Mouse (Mus musculus): ENCODE measurements around the gene Gm49425. TPM values are rescaled to one million over a fixed set of nuclear protein-coding genes. Genes with fewer than 3 reads are reported as not detected.

The Gm49425 gene
- polyA plus RNA-seq, 1 experiment from 2014 or later: not detected

DNA sequence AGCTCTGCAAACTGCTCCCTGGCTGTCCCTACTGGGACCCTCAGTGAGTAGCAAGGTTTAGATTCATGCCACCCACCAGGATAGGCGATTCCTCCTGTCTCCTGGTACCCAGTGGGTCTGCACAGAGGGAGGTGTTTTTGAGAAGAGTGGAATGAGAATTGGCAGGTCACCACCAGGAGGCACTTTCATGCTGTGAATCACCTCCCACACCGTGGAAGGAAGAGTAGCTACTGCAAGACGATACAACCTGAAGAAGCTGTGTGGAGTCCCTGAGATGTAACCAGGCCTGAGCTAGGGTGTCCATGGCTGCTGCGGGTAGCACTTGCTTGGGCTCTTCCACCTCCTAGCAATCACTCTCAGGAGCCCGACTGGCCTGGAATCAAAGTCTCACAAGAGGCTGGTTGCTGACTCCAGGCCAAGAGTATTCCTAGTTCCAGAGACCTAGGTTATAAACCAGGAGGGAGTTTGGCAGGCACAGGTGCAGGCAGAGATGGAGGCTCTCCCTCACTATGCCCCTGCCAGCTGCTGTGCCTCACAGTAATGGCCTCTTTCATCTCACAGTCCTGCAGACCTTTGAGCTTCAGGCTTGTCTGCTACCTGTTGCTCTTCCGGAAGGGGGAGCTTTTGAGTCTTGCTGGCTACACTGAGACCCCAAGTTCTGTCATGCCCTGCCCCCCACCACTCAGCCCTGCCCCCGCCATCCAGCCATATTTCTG is 21.0 kb upstream of the Gm49425 start:
- Histone ChIP-seq H3K27me3 (ENCODE audit: control insufficient read depth, insufficient read depth, low read length) (peaks cover 15% of the 10 kb centered on the region), H3K27ac (ENCODE audit: low read depth, low read length) (no peak overlapping the region), H3K36me3 (ENCODE audit: control insufficient read depth, insufficient read depth, low read length) (no peaks in the 10 kb centered on the region), H3K4me2 (no peak overlapping the region), H3K9me3 (replicated peaks; ENCODE audit: control insufficient read depth, low read length) (no peaks in the 10 kb centered on the region), H3K9ac (ENCODE audit: low read depth, low read length) (no peak overlapping the region), H3K4me3 (ENCODE audit: low read depth, low read length) (no peak overlapping the region), H3K4me1 (ENCODE audit: control insufficient read depth, insufficient read depth, low read length) (no peaks in the 10 kb centered on the region)
- WGBS (ENCODE audit: insufficient replicate concordance): 41% methylated on average over 7 of the region's 7 CpGs
- no peak for ATAC-seq (replicated peaks; ENCODE audit: insufficient number of reproducible peaks, low FRiP score, low TSS enrichment)

DNA sequence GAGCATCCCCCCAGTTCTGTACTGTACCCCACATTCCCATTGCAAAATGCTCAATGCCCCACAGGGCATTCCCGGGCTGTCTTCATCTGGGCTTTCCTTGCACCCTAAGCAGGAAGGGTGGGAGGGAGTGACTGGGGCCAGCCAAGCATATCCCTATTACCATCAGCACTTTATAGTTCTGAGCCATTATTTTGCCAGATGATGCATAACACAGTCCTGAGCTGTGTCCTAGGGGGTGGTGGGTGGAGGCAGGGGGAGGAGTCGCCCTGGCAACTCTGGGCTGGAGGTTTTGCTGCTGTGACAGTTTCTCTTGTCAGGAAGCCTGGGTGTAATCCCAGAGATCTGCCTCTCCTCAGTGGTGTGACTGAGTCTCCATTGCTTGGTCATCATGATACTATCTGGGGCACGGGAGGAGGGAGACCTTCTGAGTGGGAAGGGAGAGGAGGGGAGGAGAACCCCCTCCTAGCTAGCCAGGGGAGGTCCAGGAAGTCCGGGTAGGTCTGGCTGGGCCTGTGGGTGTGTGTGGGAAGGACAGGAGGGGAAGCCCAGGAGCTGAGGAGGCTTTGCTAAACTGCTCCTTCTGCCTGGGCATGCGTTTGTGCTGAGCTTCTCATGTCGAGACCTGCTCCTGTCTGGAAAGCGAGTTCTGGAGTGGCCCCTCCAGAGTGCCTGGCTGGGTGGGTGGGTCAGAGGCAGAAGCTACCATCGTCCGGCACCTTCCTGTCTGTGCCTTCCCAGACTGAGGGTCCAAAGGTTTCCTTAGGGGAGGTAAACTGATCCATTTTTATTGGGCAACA is 19.2 kb upstream of the Gm49425 start:
- no peaks in the 10 kb centered on the region for H3K9me3 ChIP-seq (replicated peaks; ENCODE audit: control insufficient read depth, low read length)
- no peak overlapping the region for H3K4me2 ChIP-seq
- H3K4me1 ChIP-seq (ENCODE audit: control insufficient read depth, insufficient read depth, low read length): no peaks in the 10 kb centered on the region
- no peak for ATAC-seq (replicated peaks; ENCODE audit: insufficient number of reproducible peaks, low FRiP score, low TSS enrichment)
- no peak overlapping the region for H3K4me3 ChIP-seq (ENCODE audit: low read depth, low read length)
- no peaks in the 10 kb centered on the region for H3K36me3 ChIP-seq (ENCODE audit: control insufficient read depth, insufficient read depth, low read length)
- H3K9ac ChIP-seq (ENCODE audit: low read depth, low read length): no peak overlapping the region
- H3K27ac ChIP-seq (ENCODE audit: low read depth, low read length): no peak overlapping the region
- peaks cover 7% of the 10 kb centered on the region; the same call in 1 of the 2 replicates for H3K27me3 ChIP-seq (ENCODE audit: control insufficient read depth, insufficient read depth, low read length)
- WGBS (ENCODE audit: insufficient replicate concordance): 56% methylated on average over 9 of the region's 9 CpGs

DNA sequence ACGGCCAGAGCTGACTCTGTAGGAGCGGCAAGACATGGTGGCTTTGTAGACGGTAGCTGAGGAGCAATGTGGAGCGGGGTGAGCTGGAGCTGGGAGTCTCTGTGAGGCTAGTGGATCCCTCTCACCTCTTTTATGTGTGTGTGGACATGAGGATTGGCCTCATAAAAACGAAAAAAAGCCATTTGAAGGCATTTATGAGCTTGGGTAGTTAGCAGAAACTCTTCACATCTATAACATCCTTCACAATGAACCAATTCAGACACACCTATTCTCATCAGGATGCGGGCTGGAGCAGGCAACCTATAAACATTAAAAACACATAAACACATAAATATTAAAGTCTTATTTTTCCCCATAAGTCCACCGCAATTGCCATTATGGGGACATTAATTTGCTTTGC is 15.7 kb upstream of the Gm49425 start, which contains the start of gene Krt84:
Gene Krt84 (minus strand): TSS at position 101 of the 400 bp plus-strand sequence.
- no peak within 1 kb of the TSS for H3K9ac ChIP-seq (ENCODE audit: low read depth, low read length)
- H3K4me1 ChIP-seq (ENCODE audit: control insufficient read depth, insufficient read depth, low read length): no peaks in the 10 kb centered on the region
- WGBS (ENCODE audit: insufficient replicate concordance): 77% methylated on average over 7 of the region's 7 CpGs
- no peak for ATAC-seq (replicated peaks; ENCODE audit: insufficient number of reproducible peaks, low FRiP score, low TSS enrichment)
- no peaks in the 10 kb centered on the region for H3K9me3 ChIP-seq (replicated peaks; ENCODE audit: control insufficient read depth, low read length)
- no peak within 1 kb of the TSS for H3K27ac ChIP-seq (ENCODE audit: low read depth, low read length)
- no peak within 1 kb of the TSS for H3K4me3 ChIP-seq (ENCODE audit: low read depth, low read length)
- H3K27me3 ChIP-seq (ENCODE audit: control insufficient read depth, insufficient read depth, low read length): peaks cover 7% of the 10 kb centered on the region; the same call in 1 of the 2 replicates
- no peaks in the 10 kb centered on the region for H3K36me3 ChIP-seq (ENCODE audit: control insufficient read depth, insufficient read depth, low read length)
- no peak within 1 kb of the TSS for H3K4me2 ChIP-seq

DNA sequence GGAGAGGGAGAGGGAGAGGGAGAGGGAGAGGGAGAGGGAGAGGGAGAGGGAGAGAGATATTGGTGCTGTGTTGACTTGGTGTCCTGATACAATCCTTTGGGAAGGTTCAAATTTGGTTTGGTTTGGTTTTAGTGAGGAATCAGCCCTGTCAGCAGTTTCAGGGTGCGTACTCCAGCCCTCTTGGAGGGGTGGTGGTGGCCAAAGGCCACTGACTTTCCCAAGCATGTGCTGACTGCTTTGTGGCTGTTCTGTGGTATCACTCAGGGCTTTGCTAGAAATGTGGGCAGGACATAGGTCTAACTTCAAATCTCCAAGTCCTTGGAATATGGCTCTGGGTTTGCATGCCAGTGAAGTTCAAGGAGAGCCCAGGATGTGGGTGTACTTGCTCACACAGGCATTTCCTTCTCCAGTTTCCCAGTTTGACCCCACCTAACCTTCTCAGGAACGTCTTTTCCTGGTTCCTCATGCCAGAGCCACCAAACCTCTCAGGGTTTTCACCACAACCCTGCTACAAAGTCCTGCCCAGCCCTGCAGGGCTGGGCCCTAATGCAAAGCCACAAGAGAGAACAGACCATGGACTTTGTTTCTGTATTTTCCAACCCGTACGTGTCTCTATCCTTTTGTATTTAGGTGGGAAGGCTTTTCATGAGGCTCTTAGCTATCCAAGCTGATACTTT is 5.6 kb upstream of the Gm49425 start:
- ATAC-seq (replicated peaks; ENCODE audit: insufficient number of reproducible peaks, low FRiP score, low TSS enrichment): no peak
- Histone ChIP-seq H3K9ac (ENCODE audit: low read depth, low read length) (no peak overlapping the region), H3K4me3 (ENCODE audit: low read depth, low read length) (no peak overlapping the region), H3K4me2 (no peak overlapping the region), H3K36me3 (ENCODE audit: control insufficient read depth, insufficient read depth, low read length) (no peaks in the 10 kb centered on the region), H3K27me3 (ENCODE audit: control insufficient read depth, insufficient read depth, low read length) (peaks cover 23% of the 10 kb centered on the region), H3K9me3 (replicated peaks; ENCODE audit: control insufficient read depth, low read length) (no peaks in the 10 kb centered on the region), H3K4me1 (ENCODE audit: control insufficient read depth, insufficient read depth, low read length) (no peaks in the 10 kb centered on the region), H3K27ac (ENCODE audit: low read depth, low read length) (no peak overlapping the region)
- WGBS (ENCODE audit: insufficient replicate concordance): 67% methylated on average over 4 of the region's 4 CpGs

DNA sequence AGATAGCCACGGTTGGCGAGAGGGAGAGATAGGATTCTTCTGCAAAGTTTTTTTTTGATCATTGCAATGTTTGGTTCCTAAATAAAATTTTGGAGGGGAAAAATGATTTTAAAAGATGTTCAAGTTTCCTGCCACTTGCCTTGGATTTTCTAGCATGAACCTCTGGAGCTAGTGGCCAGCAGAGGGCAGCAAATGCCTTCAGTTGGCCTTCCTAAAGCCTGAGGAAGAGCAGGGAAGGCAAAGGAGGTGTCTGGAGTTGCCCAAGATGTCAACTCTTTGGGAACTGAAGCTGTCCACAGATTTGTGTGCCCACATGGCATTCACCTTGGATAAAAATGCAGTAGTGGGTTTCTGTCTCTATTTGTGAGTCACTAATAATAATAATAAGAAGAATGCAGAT is 2.7 kb upstream of the Gm49425 start:
- Histone ChIP-seq H3K4me1 (ENCODE audit: control insufficient read depth, insufficient read depth, low read length) (no peaks in the 10 kb centered on the region), H3K27ac (ENCODE audit: low read depth, low read length) (no peak overlapping the region), H3K9ac (ENCODE audit: low read depth, low read length) (no peak overlapping the region), H3K36me3 (ENCODE audit: control insufficient read depth, insufficient read depth, low read length) (no peaks in the 10 kb centered on the region), H3K4me2 (no peak overlapping the region), H3K4me3 (ENCODE audit: low read depth, low read length) (no peak overlapping the region), H3K27me3 (ENCODE audit: control insufficient read depth, insufficient read depth, low read length) (peaks cover 19% of the 10 kb centered on the region), H3K9me3 (replicated peaks; ENCODE audit: control insufficient read depth, low read length) (no peaks in the 10 kb centered on the region)
- ATAC-seq (replicated peaks; ENCODE audit: insufficient number of reproducible peaks, low FRiP score, low TSS enrichment): no peak
- WGBS (ENCODE audit: insufficient replicate concordance): 13% methylated on average over 2 of the region's 2 CpGs

DNA sequence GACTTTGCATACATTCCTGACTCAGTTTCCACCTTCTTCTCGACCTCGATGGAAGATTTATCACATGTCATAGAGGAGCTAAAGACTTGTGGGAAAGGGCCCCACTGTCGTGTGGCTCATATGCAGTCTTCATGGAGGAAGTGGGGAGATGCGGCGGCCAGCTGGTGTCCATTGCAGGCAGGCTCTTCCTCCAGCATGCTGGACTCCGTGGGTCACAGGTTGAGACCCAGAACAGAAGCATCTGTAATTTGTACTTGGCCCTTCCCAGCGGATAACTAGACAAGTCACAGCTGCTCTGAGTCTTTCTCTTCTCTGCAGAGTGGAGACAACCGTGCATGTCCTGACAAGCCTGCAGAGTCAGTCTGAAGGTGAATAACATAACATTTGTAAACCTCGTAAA is 8.8 kb downstream of the Gm49425 start:
- H3K27me3 ChIP-seq (ENCODE audit: control insufficient read depth, insufficient read depth, low read length): no peaks in the 10 kb centered on the region
- no peak overlapping the region for H3K27ac ChIP-seq (ENCODE audit: low read depth, low read length)
- H3K9me3 ChIP-seq (replicated peaks; ENCODE audit: control insufficient read depth, low read length): no peaks in the 10 kb centered on the region
- H3K4me1 ChIP-seq (ENCODE audit: control insufficient read depth, insufficient read depth, low read length): no peaks in the 10 kb centered on the region
- no peaks in the 10 kb centered on the region for H3K36me3 ChIP-seq (ENCODE audit: control insufficient read depth, insufficient read depth, low read length)
- no peak overlapping the region for H3K4me3 ChIP-seq (ENCODE audit: low read depth, low read length)
- H3K4me2 ChIP-seq: no peak overlapping the region
- H3K9ac ChIP-seq (ENCODE audit: low read depth, low read length): no peak overlapping the region
- no peak for ATAC-seq (replicated peaks; ENCODE audit: insufficient number of reproducible peaks, low FRiP score, low TSS enrichment)
- WGBS (ENCODE audit: insufficient replicate concordance): 72% methylated on average over 9 of the region's 9 CpGs

DNA sequence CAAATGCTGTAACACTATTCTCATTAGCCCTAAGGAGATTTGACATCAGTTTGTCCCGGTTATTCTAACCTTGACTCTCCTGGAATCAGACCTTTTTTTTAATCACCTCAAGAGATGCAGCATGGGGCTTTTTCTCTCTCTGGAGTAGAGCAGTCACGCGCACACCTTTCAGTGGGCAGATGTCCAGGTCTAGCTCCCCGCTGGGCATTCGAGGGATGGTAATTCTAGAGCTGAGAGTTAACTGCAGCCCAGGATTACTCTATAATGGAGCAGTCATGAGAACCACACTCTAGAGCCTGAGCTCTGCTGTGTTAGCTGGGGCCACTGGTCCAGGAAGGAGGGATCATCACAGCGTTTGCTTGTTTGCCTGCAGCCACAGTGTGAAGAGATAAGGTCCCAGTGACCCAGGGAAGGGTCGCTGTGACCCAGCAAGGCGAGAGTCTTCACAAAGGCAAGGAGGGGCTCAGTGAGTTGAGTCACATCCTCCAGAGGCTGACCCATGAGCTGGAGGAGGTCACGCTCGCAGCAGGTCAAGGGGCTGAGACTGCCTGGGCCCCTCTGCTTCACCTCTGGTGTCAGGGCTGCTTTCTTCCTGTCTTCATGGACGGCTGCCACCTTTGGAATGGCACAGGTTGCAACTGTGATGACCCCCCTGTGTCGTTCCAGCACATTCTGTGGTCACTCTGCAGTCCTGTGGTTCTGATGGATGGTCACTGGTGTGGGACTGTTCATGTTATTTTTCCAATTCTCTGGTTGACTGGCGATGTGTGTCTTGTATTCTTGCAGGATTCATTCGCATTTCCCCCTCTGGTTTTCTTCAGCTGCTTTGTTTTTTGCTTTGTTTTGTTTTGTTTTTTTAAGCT is 9.9 kb downstream of the Gm49425 start:
- no peaks in the 10 kb centered on the region for H3K27me3 ChIP-seq (ENCODE audit: control insufficient read depth, insufficient read depth, low read length)
- 42% methylated on average over 14 of the region's 14 CpGs for WGBS (ENCODE audit: insufficient replicate concordance)
- H3K4me3 ChIP-seq (ENCODE audit: low read depth, low read length): no peak overlapping the region

DNA sequence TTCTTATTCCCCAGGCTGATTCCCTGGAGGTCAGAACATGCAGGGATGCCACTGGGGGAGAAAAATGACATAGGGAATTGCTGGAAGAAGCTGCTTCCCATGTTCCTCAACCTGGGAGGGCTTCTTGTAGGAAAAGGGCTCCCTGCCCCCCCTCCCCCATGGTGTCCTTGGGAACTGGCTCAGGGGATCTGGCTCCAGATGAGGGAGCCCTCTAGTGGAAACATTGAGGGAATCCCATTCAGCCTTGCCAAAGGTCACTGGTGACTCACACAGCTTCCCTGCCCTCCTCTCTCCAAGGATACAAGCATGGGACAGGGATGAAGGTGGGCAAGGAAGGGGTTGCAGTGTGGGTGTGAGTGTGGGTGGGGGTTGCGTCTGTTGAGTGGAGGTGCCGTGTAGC is 19.9 kb downstream of the Gm49425 start:
- Histone ChIP-seq H3K36me3 (ENCODE audit: control insufficient read depth, insufficient read depth, low read length) (no peaks in the 10 kb centered on the region), H3K4me2 (no peak overlapping the region), H3K4me1 (ENCODE audit: control insufficient read depth, insufficient read depth, low read length) (0 out of 2 replicates have a peak, but pooled peaks cover 3% of the 10 kb centered on the region), H3K27ac (ENCODE audit: low read depth, low read length) (no peak overlapping the region), H3K4me3 (ENCODE audit: low read depth, low read length) (no peak overlapping the region), H3K27me3 (ENCODE audit: control insufficient read depth, insufficient read depth, low read length) (0 out of 2 replicates have a peak, but pooled peaks cover 6% of the 10 kb centered on the region), H3K9ac (ENCODE audit: low read depth, low read length) (no peak overlapping the region), H3K9me3 (replicated peaks; ENCODE audit: control insufficient read depth, low read length) (no peaks in the 10 kb centered on the region)
- 63% methylated on average over 2 of the region's 2 CpGs for WGBS (ENCODE audit: insufficient replicate concordance)
- ATAC-seq (replicated peaks; ENCODE audit: insufficient number of reproducible peaks, low FRiP score, low TSS enrichment): no peak

More for the DNA sequence above, 9.9 kb downstream of the Gm49425 start:
- no peak for ATAC-seq (replicated peaks; ENCODE audit: insufficient number of reproducible peaks, low FRiP score, low TSS enrichment)
- Histone ChIP-seq H3K27ac (ENCODE audit: low read depth, low read length) (no peak overlapping the region), H3K4me2 (no peak overlapping the region), H3K9me3 (replicated peaks; ENCODE audit: control insufficient read depth, low read length) (no peaks in the 10 kb centered on the region), H3K9ac (ENCODE audit: low read depth, low read length) (no peak overlapping the region), H3K4me1 (ENCODE audit: control insufficient read depth, insufficient read depth, low read length) (no peaks in the 10 kb centered on the region), H3K36me3 (ENCODE audit: control insufficient read depth, insufficient read depth, low read length) (no peaks in the 10 kb centered on the region)

All from heart, embryonic 11.5 days (tissue).